Mouse (Mus musculus) layer of hippocampus, adult 18-20 months (tissue): ENCODE data around the gene Tbc1d2b. TPM values are rescaled to one million over a fixed set of nuclear protein-coding genes. Genes with fewer than 3 reads are reported as not detected.

Source experiments
- DNase-seq, 2 experiments: peaks; one replicate each; pipeline ENCODE4 v3.0.0; 2022; ENCODE audit warnings: low spot score in 2 of 2
- long read RNA-seq: library from polyadenylated mRNA; stranded (forward); transcript quantifications from one replicate; pipeline ENCODE4 v2.0.0, GENCODE M21; 2021
- total RNA-seq, 2 experiments: library from RNA; stranded (reverse); gene quantifications; 2 replicates each; pipeline ENCODE4 v1.2.3; 2021

Tbc1d2b gene
- 10 to 100 TPM in 1 of 2 experiments, 1 to 10 TPM in 1; 9.1 to 13.5 TPM for total RNA-seq
- long read RNA-seq, full-length matches to known transcripts, result 2 of 15 reads
- long read RNA-seq, partial matches to known transcripts, result 3 of 15 reads
- long read RNA-seq, other reads (novel, unspliced or antisense), result 10 of 15 reads

- DNase-seq, result peak; percentile 50 to 81
Measured at GRCm38 (mm10) chr9:90270193-90270943, at the start of gene Tbc1d2b. Gene Tbc1d2b (minus strand): TSS chr9:90270804.

- DNase-seq, result no peak
Measured at GRCm38 (mm10) chr9:90316300-90316699, 45.7 kb upstream of the Tbc1d2b start.

- DNase-seq, result no peak
Measured at GRCm38 (mm10) chr9:90315662-90316061, 45.1 kb upstream of the Tbc1d2b start.

GRCm38 (mm10) chr9:90304254-90304653 lies 33.6 kb upstream of the Tbc1d2b start:
- DNase-seq, result no peak

GRCm38 (mm10) chr9:90303101-90303835 lies 32.7 kb upstream of the Tbc1d2b start:
- no peak for DNase-seq

GRCm38 (mm10) chr9:90302670-90303069 lies 32.1 kb upstream of the Tbc1d2b start:
- DNase-seq, result no peak

GRCm38 (mm10) chr9:90301081-90301688 lies 30.6 kb upstream of the Tbc1d2b start:
- DNase-seq, result no peak

- no peak for DNase-seq
Measured at GRCm38 (mm10) chr9:90297637-90298036, 27.0 kb upstream of the Tbc1d2b start.

- no peak for DNase-seq
Measured at GRCm38 (mm10) chr9:90293641-90294398, 23.2 kb upstream of the Tbc1d2b start.

- DNase-seq, result no peak
Measured at GRCm38 (mm10) chr9:90278397-90278796, 7.8 kb upstream of the Tbc1d2b start.

GRCm38 (mm10) chr9:90277884-90278283 lies 7.3 kb upstream of the Tbc1d2b start:
- no peak for DNase-seq

GRCm38 (mm10) chr9:90276779-90277178 lies 6.2 kb upstream of the Tbc1d2b start:
- no peak for DNase-seq

GRCm38 (mm10) chr9:90275906-90276305 lies 5.3 kb upstream of the Tbc1d2b start:
- DNase-seq, result no peak

- no peak for DNase-seq
Measured at GRCm38 (mm10) chr9:90275500-90275899, 4.9 kb upstream of the Tbc1d2b start.

- DNase-seq, result no peak
Measured at GRCm38 (mm10) chr9:90274516-90274915, 3.9 kb upstream of the Tbc1d2b start.

GRCm38 (mm10) chr9:90272346-90272745 lies 1.7 kb upstream of the Tbc1d2b start:
- no peak for DNase-seq

GRCm38 (mm10) chr9:90271541-90272090 lies 1.0 kb upstream of the Tbc1d2b start:
- no peak for DNase-seq

- no peak for DNase-seq
Measured at GRCm38 (mm10) chr9:90270944-90271295, 316 bp upstream of the Tbc1d2b start.

GRCm38 (mm10) chr9:90269011-90269681 lies 1.5 kb downstream of the Tbc1d2b start:
- DNase-seq, result peak in 1 of 2 experiments; percentile 25

GRCm38 (mm10) chr9:90266926-90267325 lies 3.7 kb downstream of the Tbc1d2b start:
- no peak for DNase-seq
